Mouse (Mus musculus) thymus, postnatal 10 days (tissue): Measurements from ENCODE around the gene Plscr5.

Experiments
- DNase-seq, 2 experiments: peaks; one replicate each; pipeline ENCODE4 v3.0.0; 2021; ENCODE audit warnings: low spot score in 2 of 2

Gene Plscr5

DNA sequence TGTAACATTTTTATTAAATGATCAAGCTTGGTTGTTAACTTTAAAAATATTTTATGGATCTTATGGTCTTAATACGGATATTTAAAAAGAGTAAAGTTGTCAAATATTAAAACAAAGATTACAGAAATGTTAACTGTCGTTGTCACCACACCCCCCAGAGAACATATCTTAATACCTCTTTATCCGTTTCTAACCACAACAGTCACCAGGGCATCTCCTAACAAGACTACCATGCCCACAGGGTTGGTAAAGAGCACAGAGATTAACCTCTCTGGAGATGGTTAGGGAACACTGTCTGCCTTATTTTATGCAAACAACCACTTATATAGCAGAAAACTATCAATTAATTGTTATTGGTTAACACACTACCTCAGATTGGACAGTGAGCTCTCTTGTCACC lies 34.1 kb downstream of the Plscr5 start:
- no peak for DNase-seq

DNA sequence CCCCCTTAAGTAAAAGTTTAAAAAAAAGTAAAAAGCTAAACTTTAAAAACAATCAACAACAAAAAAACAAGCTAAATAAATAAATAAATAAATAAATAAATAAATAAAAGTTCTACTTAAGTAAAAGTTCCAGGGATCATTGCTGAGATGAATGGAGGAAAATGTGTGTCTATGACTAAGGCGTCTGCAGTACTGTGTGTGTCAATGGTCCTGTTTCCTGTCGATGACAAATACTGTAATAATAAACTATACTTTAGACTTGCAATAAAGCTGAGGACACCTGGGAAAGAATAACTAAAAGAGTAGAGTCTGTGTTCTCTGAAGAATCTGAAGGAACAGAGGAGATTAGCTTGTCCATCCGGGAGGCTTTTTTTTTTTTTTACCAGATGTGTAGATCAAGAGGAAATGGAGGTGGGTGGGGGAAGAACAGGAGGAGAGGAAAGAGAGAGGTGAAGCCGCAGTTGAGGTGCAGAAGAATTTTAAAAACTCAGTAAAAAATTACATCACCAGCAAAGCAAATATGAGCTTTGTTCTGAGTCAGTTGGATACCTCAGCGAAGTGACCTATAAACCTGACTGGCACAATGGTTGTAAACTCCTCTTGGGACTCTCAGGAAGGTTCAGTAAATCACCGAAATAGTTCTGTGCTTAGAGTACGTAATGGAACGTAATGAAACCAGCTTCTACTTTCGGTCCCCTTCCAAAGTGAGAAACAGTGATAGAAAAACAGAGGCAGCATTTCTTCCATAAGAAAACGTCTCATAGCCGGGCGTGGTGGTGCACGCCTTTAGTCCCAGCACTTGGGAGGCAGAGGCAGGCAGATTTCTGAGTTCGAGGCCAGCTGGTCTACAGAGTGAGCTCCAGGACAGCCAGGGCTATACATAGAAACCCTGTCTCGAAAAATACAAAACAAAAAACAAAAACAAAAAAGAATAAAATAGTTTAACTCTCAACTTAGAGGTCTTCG lies 36.4 kb downstream of the Plscr5 start:
- no peak for DNase-seq

DNA sequence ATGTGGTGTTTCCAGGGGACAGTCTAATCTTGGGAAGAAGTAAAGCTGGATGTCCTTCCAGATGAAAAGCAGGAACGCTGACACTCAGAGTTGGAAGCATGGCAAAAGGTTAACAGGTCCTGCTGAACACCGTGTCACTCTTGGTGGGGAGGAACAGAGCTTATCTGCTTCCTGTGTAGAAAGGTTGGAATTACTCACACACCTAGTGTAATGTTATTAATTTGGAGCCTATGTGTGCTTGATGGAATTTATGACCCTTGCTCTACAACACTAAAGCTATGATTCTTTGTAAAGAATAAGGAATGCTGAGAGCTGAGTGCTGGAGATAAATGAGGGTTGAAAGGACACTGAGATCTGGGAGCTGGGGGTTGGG lies 37.1 kb downstream of the Plscr5 start:
- DNase-seq, result no peak

DNA sequence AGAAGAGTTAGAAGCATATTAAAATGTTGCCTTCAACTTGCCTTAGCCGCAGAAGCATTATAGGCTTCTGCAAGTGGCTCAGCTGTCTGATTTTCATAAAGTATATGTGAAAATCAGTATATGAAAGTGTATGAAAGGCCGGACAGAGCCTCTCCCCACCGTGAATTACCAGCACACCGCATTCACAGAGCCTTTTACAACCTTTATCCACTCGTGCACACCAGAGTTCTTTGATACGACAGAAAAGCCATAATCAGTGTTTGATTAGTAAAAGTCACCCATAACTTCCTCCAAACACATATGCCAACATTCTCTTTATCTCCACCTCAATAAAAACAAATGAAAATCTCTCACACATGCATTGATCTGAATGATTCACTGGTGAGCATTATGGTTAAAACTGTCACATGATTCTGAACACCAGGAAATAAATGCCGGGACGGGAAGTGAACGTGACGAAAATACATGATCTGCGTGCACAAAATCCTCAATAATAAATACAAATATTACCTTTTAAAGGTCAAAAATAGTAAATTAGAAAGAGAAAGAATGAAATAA lies 42.2 kb downstream of the Plscr5 start:
- DNase-seq, result no peak

DNA sequence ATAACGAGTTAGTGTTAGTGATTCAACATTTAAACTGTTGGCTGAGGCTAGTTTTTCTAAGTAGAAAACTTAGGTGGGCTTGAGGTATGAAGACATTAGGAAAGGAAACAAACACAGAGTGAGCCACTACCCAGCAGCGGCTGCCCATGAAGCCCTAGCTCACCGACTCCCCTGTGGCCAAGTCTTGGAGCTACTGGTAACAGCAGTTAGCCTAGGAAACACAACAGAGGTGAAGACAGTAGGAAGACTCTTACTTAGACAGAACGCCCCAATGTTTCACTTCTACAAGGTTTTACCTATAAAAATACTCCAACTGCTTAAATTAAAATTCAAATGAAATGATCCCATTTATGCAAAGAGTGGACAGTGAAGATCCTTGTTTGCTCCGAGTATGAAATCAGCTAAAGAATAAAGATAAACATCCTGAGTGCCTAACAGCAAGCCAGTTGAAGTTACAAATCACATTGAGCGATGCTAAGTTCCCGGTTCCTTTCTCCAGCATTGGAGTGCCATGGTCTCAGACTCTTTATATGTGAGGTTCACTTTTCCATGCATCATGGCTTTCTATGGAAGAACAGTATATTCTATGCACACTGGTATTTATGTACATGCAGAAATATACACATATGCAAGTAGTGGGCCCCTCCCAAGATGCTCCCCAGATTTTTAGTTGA lies 56.2 kb downstream of the Plscr5 start:
- DNase-seq, result no peak

DNA sequence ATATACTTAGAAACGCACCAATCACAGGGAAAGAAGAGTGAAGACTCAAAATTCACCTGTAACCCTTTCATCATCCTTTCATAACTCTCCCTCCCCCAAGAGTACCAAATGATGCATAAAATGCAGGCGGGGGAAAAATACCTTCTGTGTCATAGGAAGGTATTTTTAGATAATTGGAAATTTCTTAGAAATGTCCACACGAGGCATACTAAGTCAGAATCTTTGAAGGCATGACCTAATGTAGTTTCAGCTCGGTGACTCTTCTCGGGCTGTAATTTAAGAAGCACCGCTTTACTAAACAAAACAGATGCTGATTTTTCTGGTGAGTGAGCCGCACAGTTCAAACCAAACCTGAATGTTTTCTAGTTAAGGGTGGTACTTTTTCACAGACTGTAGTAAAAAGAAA lies 56.7 kb downstream of the Plscr5 start, which contains the start of gene Plscr1:
Gene Plscr1 (plus strand): TSS at position 304 of the 406 bp plus-strand sequence.
- no peak for DNase-seq

DNA sequence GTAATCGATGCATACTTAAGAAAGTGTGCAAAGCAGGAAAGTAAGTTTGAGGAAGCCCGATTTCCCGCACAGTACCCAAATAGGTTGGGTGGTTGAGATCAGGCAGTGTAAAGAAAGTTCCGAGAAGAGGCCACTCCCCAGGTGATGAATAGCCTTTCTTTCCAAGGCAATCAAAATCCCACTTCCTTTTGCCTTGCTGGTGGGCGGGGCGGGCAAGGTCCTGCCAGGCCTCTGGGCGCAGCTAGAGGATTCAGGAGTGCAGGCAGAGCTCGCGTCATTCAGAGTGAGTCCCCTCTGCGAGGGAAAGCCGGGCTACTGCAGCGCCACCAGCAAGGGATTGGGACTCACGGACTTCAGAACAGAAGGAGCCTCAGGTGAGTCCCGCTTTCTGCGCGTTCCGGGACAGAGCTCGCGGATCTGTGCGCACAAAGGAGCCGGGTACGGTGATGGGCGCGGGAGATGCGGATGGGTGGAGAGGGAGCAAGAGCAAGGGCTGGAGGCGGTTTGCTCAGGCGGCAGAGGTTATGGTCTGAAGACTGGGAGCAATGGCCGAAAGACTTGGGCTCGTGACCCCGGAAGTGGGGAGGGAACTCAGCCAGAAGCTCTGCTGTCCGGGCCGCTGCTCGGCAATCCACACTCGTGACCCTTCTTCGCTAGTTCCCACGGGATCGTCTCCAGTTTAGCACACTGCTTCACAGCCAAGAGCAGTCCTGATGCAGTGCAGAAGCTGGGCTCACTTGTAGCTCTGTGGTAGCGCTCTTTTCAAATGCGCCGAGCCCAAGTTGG lies 57.4 kb downstream of the Plscr5 start:
- peak in 1 of 2 experiments; percentile 9 for DNase-seq

DNA sequence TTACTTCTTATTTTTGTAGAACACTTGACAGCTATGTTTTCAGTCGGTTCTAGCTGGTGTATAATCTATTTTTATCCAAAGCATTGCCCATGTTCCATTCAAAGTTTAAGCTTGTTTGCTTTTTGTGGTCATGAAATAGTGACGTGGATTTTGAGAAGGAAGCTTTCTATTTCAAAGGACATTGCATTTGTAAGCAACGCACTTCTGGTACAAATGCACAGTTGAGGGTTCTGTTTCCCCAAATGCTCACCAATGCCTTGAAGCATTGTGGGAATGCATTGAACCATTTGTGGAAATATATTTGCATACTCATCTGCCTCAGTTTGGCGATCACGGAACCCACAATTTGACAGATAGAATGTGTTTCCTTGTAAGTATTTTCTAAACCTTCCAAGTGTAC lies 60.0 kb downstream of the Plscr5 start:
- DNase-seq, result no peak

DNA sequence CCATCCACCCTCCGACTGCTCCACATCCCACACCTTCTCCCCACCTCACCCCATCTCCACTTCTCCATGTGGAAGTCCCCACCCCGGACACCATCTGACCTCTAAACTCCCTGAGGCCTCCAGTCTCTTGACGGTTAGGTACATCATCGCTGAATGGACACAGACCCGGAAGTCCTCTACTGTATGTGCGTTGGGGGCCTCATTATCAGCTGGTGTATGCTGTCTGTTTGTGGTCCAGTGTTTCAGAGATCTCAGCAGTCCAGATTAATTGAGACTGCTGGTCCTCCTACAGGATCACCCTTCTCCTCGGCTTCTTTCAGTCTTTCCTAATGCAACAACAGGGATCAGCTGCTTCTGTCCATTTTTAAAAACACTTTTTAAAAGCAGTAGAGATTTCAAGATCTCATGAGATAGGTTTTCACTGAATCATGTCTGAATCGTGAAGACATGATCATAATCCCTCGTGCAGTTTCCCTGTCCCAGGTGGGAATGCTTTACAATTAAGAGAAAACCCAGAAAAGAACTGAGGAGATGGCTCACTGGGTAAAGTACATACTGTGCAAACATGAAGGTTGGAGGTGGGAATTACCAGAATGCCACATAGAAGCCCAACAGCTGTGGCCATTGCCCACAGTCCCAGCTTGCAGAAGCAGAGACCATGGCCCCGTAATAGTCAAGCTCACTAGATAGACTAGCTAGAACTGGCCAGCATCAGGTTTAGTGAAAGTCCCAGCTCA lies 61.0 kb downstream of the Plscr5 start:
- no peak for DNase-seq
